Mouse (Mus musculus) forebrain, embryonic 13.5 days (tissue): ENCODE measurements around the gene Gm21988. TPM values are rescaled to one million over a fixed set of nuclear protein-coding genes. Genes with fewer than 3 reads are reported as not detected.
A peak's percentile ranks its signal among the peaks of the same experiment; 100 is the strongest.

ENCODE experiments used
- ATAC-seq: fragments of 200-750 bp; cut with Nextera tagmentation; 2 replicates; pipeline ENCODE4 v1.8.0; 2017
- H3K27ac ChIP-seq: fragments of 300-500 bp; sonication (generic); 2 replicates; pipeline ENCODE4 v1.5.1; 2015; ENCODE audit warnings: inconsistent platforms, mild to moderate bottlenecking, moderate library complexity
- H3K27me3 ChIP-seq: fragments of 300-500 bp; sonication (generic); 2 replicates; pipeline ENCODE4 v1.6.1; 2015; ENCODE audit warnings: mild to moderate bottlenecking, inconsistent platforms
- H3K36me3 ChIP-seq: fragments of 300-500 bp; sonication (generic); 2 replicates; pipeline ENCODE4 v1.6.1; 2015; ENCODE audit warnings: mild to moderate bottlenecking, inconsistent platforms; ENCODE audit not compliant: poor library complexity, severe bottlenecking
- H3K4me1 ChIP-seq: fragments of 300-500 bp; sonication (generic); 2 replicates; pipeline ENCODE4 v1.6.1; 2015; ENCODE audit warnings: inconsistent platforms
- H3K4me2 ChIP-seq: fragments of 300-500 bp; sonication (generic); 2 replicates; pipeline ENCODE4 v1.6.1; 2015; ENCODE audit warnings: inconsistent platforms, mild to moderate bottlenecking, moderate library complexity
- H3K4me3 ChIP-seq: fragments of 300-500 bp; sonication (generic); 2 replicates; pipeline ENCODE4 v1.5.1; 2015; ENCODE audit warnings: mild to moderate bottlenecking, inconsistent platforms
- H3K9ac ChIP-seq: fragments of 300-500 bp; sonication (generic); 2 replicates; pipeline ENCODE4 v1.6.1; 2015; ENCODE audit warnings: mild to moderate bottlenecking, inconsistent platforms
- H3K9me3 ChIP-seq: fragments of 300-500 bp; sonication (generic); replicated peaks from 2 replicates; pipeline ENCODE4 v1.6.1; 2016; ENCODE audit warnings: inconsistent platforms
- WGBS: fragments of 180-500 bp; shearing (Covaris S2); methylation state at CpG from one replicate; pipeline ENCODE4 v1.1.7; 2015; 5-methylcytosine and 5-hydroxymethylcytosine counted together
- polyA plus RNA-seq: library from polyadenylated mRNA; unstranded; fragments of >200 nt; fragmentation: Nextera tagmentation; extraction: Ambion mirVana; gene quantifications from 2 replicates; pipeline ENCODE4 v1.2.1, GENCODE M21; 2015

Gm21988 gene
- polyA plus RNA-seq, 1 experiment from 2014 or later = 10.7 TPM

- H3K36me3 ChIP-seq = no peaks in the 10 kb centered on the region
- H3K4me2 ChIP-seq = no peak overlapping the region
- WGBS = 85% methylated on average over 9 of the region's 9 CpGs
- H3K4me1 ChIP-seq = peaks cover 57% of the 10 kb centered on the region
- H3K9ac ChIP-seq = no peak overlapping the region
- H3K4me3 ChIP-seq = no peak overlapping the region
- H3K9me3 ChIP-seq = no peaks in the 10 kb centered on the region
- H3K27ac ChIP-seq = no peak overlapping the region
- peaks cover 48% of the 10 kb centered on the region for H3K27me3 ChIP-seq
- ATAC-seq = no peak
Measured at GRCm38 (mm10) chr11:70223724-70224123, 15.9 kb downstream of the Gm21988 start.

- H3K27me3 ChIP-seq = peaks cover 36% of the 10 kb centered on the region
- peaks cover 12% of the 10 kb centered on the region for H3K36me3 ChIP-seq
- no peaks in the 10 kb centered on the region for H3K9me3 ChIP-seq
- H3K9ac ChIP-seq = peak overlapping the region; percentile 67
- peak overlapping the region; percentile 50 for H3K4me3 ChIP-seq
- 9% methylated on average over 14 of the region's 14 CpGs for WGBS
- no peak for ATAC-seq
- no peak overlapping the region for H3K27ac ChIP-seq
- peaks cover 44% of the 10 kb centered on the region for H3K4me1 ChIP-seq
- H3K4me2 ChIP-seq = peak overlapping the region; percentile 92
Measured at GRCm38 (mm10) chr11:70221603-70222500, 17.8 kb downstream of the Gm21988 start.

- Histone ChIP-seq H3K27ac (peak within 1 kb of the TSS; percentile 83), H3K36me3 (peaks cover 14% of the 10 kb centered on the region), H3K4me1 (peaks cover 35% of the 10 kb centered on the region), H3K9ac (peak within 1 kb of the TSS; percentile 81), H3K9me3 (no peaks in the 10 kb centered on the region), H3K4me3 (peak within 1 kb of the TSS; percentile 50), H3K4me2 (peak within 1 kb of the TSS; percentile 92), H3K27me3 (peaks cover 36% of the 10 kb centered on the region)
- peak; percentile 97 for ATAC-seq
- WGBS = under 1% methylated on average over 28 of the region's 28 CpGs
Measured at GRCm38 (mm10) chr11:70220731-70221602, 18.7 kb downstream of the Gm21988 start, which contains the start of gene Slc16a13. Gene Slc16a13, minus strand, starts transcription at chr11:70221064.

- Histone ChIP-seq H3K27me3 (peaks cover 36% of the 10 kb centered on the region), H3K4me2 (peak overlapping the region; percentile 92), H3K4me3 (peak overlapping the region; percentile 50), H3K9me3 (no peaks in the 10 kb centered on the region), H3K4me1 (peaks cover 33% of the 10 kb centered on the region), H3K27ac (peak overlapping the region; percentile 83), H3K9ac (peak overlapping the region; percentile 81), H3K36me3 (peaks cover 14% of the 10 kb centered on the region)
- ATAC-seq = no peak
- 2% methylated on average over 24 of the region's 24 CpGs for WGBS
Measured at GRCm38 (mm10) chr11:70220323-70220722, 19.3 kb downstream of the Gm21988 start.

GRCm38 (mm10) chr11:70219873-70220272 is 19.8 kb downstream of the Gm21988 start:
- Histone ChIP-seq H3K36me3 (peaks cover 14% of the 10 kb centered on the region), H3K27ac (peak overlapping the region; percentile 83; the same call in 1 of the 2 replicates), H3K9me3 (no peaks in the 10 kb centered on the region), H3K4me3 (peak overlapping the region; percentile 50), H3K4me2 (peak overlapping the region; percentile 92), H3K27me3 (peaks cover 36% of the 10 kb centered on the region), H3K4me1 (peaks cover 38% of the 10 kb centered on the region), H3K9ac (peak overlapping the region; percentile 81)
- no peak for ATAC-seq
- 62% methylated on average over 7 of the region's 7 CpGs for WGBS

- no peak overlapping the region for H3K27ac ChIP-seq
- H3K27me3 ChIP-seq = peaks cover 36% of the 10 kb centered on the region
- peak overlapping the region; percentile 92 for H3K4me2 ChIP-seq
- H3K9me3 ChIP-seq = no peaks in the 10 kb centered on the region
- WGBS = 87% methylated on average over 15 of the region's 15 CpGs
- peak overlapping the region; percentile 4; the same call in 1 of the 2 replicates for H3K4me3 ChIP-seq
- H3K9ac ChIP-seq = peak overlapping the region; percentile 81
- ATAC-seq = no peak
- peaks cover 48% of the 10 kb centered on the region for H3K4me1 ChIP-seq
- H3K36me3 ChIP-seq = peaks cover 14% of the 10 kb centered on the region
Measured at GRCm38 (mm10) chr11:70218741-70219470, 20.7 kb downstream of the Gm21988 start.

- no peak for ATAC-seq
- Histone ChIP-seq H3K27me3 (peaks cover 45% of the 10 kb centered on the region), H3K4me2 (no peak overlapping the region), H3K4me1 (peaks cover 52% of the 10 kb centered on the region), H3K36me3 (peaks cover 14% of the 10 kb centered on the region), H3K4me3 (no peak overlapping the region), H3K9ac (no peak overlapping the region), H3K27ac (no peak overlapping the region), H3K9me3 (no peaks in the 10 kb centered on the region)
- 93% methylated on average over 4 of the region's 4 CpGs for WGBS
Measured at GRCm38 (mm10) chr11:70218039-70218438, 21.6 kb downstream of the Gm21988 start.

GRCm38 (mm10) chr11:70216103-70216502 is 23.5 kb downstream of the Gm21988 start:
- Histone ChIP-seq H3K36me3 (peaks cover 14% of the 10 kb centered on the region), H3K9ac (no peak overlapping the region), H3K9me3 (no peaks in the 10 kb centered on the region), H3K27ac (no peak overlapping the region), H3K4me3 (no peak overlapping the region), H3K4me2 (no peak overlapping the region), H3K27me3 (peaks cover 55% of the 10 kb centered on the region), H3K4me1 (peaks cover 39% of the 10 kb centered on the region)
- 68% methylated on average over 3 of the region's 3 CpGs for WGBS
- ATAC-seq = no peak

- Histone ChIP-seq H3K27ac (no peak overlapping the region), H3K27me3 (peaks cover 60% of the 10 kb centered on the region), H3K36me3 (peaks cover 14% of the 10 kb centered on the region), H3K4me1 (peaks cover 39% of the 10 kb centered on the region), H3K9me3 (no peaks in the 10 kb centered on the region), H3K9ac (no peak overlapping the region), H3K4me3 (0 out of 2 replicates have a peak overlapping the region, but pooled peaks have one; percentile 33), H3K4me2 (no peak overlapping the region)
- 9% methylated on average over 22 of the region's 22 CpGs for WGBS
- ATAC-seq = no peak
Measured at GRCm38 (mm10) chr11:70215301-70215700, 24.3 kb downstream of the Gm21988 start.

GRCm38 (mm10) chr11:70214856-70215209 is 24.8 kb downstream of the Gm21988 start:
- 5% methylated on average over 18 of the region's 18 CpGs for WGBS
- peaks cover 14% of the 10 kb centered on the region for H3K36me3 ChIP-seq
- peaks cover 35% of the 10 kb centered on the region for H3K4me1 ChIP-seq
- no peak for ATAC-seq
- H3K9me3 ChIP-seq = no peaks in the 10 kb centered on the region
- peaks cover 60% of the 10 kb centered on the region for H3K27me3 ChIP-seq
- H3K27ac ChIP-seq = no peak overlapping the region
- peak overlapping the region; percentile 60 for H3K4me2 ChIP-seq
- peak overlapping the region; percentile 33 for H3K4me3 ChIP-seq
- H3K9ac ChIP-seq = peak overlapping the region; percentile 56; the same call in 1 of the 2 replicates

- Histone ChIP-seq H3K27me3 (peaks cover 60% of the 10 kb centered on the region), H3K9ac (peak overlapping the region; percentile 56), H3K36me3 (peaks cover 14% of the 10 kb centered on the region), H3K4me1 (peaks cover 30% of the 10 kb centered on the region), H3K4me2 (peak overlapping the region; percentile 60), H3K4me3 (peak overlapping the region; percentile 33), H3K27ac (no peak overlapping the region), H3K9me3 (no peaks in the 10 kb centered on the region)
- WGBS = under 1% methylated on average over 46 of the region's 46 CpGs
- 0 out of 2 replicates have a peak, but pooled peaks have one; percentile 44 for ATAC-seq
Measured at GRCm38 (mm10) chr11:70214191-70214855, 25.3 kb downstream of the Gm21988 start.
